Mouse (Mus musculus): ENCODE data around the gene Poll. TPM values are rescaled to one million over a fixed set of nuclear protein-coding genes. Genes with fewer than 3 reads are reported as not detected.

Poll gene
- total RNA-seq, 2 experiments from 2014 or later: 8.5 to 9.3 TPM

DNA sequence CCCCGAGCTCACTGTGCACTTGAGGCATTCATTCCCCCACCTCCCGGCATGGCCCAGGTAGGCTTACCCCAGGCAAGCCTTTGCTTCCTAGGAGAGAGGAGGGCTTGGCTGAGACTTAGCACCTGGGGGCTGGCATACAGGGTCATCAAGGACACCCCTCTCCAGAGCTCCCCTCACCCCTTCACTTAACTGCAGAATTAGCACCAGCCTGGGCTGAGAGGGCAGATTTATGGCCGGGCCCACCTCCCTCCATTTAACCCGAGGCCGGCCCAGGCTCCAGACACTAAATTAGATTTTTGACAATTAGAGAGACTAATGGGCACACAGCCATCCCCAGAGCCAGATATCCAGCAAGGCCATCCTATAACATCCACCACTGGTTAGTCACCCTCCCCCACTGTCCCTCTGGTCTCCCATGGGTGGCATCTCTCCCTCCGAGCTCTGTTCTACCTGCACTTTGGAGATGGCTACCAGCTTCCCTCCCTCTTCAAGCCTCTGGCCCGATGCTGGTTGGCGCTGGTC is 25.1 kb downstream of the Poll start:
- DNase-seq: no peak

GRCm38 (mm10) chr19:45533617-45534016 is 26.7 kb downstream of the Poll start:
- DNase-seq: no peak

GRCm38 (mm10) chr19:45531554-45531953 is 28.8 kb downstream of the Poll start:
- DNase-seq: no peak

DNA sequence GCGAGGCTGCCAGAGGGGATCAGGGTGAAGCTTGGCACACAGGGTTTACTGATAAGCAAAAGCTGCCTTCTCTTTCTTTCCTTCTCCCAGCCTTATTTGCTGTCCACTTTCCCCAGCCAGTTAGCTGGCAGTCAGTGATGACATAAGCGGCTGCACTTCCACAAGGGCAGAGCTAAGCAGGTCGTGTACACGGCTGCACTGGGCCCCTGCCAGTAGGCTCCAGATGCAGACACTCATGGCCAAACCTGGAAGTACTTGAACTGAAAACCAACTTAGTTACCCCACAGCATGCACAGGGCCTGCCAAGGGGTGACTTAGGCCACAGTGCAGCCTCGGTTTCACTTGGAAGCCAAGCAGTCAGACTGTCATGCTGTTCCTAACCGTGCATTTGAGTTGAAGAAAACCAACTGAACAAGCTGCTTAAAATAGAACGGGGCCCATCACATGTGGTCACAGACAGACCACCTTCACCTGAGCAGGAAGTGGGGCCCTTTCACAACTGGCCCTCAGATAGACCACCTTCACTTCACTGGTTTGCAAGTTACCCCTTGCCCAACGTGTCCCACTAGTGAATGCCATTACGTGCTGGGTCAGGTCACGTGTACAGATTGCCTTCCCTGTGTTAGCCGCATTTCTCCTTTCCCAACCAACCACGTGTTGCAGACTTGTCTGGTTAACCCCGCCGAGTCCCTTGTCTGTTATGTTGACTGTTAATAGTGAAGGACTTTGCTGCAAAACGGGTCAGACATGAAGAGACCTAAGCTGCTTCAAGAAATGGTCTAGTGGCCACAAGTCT is 29.9 kb downstream of the Poll start:
- DNase-seq: no peak

- no peak for DNase-seq
Measured at GRCm38 (mm10) chr19:45529294-45529693, 31.0 kb downstream of the Poll start.

GRCm38 (mm10) chr19:45527931-45528534 is 32.3 kb downstream of the Poll start:
- no peak for DNase-seq

- no peak for DNase-seq
Measured at GRCm38 (mm10) chr19:45527382-45527781, 32.9 kb downstream of the Poll start.

DNA sequence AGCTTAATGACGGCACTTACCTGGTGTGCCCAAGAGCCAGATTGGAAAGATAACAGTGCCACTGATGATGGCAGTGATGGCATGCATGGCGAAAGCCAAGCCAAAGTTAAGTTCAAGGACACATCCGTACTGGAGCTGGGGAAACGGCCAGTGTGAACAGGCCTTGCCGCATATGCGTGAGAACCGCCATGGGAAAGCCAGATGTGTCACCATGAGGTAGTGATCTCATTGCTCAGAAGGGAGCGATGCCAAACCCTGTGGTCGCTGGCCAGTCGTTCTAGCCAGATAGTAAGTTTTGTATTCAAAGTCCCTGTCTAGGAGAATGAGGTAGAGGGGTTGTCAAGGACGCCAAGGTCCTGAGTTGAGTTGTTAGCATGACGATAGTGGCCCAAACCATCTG is 44.1 kb downstream of the Poll start:
- DNase-seq: no peak

DNA sequence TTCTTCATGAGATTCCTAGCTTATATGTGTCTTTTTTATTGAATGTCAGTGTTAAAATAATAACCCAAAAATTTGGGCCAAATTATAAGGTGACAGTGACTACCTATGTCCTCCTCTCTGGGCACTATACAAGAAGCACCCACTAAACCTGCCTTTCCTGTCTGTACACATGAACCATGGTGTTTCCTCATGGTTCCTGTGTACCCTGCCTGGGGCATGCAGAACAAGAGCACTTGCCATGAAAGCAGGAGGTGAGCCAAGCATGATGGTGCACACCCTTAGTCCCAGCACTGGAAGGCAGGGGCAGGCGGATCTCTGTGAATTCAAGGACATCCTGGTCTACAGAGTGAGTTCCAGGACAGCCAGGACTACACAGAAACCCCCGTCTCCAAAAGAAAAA is 45.0 kb downstream of the Poll start:
- DNase-seq: no peak

- no peak for DNase-seq
Measured at GRCm38 (mm10) chr19:45511406-45511805, 48.9 kb downstream of the Poll start.

GRCm38 (mm10) chr19:45510680-45511079 is 49.7 kb downstream of the Poll start:
- DNase-seq: no peak

DNA sequence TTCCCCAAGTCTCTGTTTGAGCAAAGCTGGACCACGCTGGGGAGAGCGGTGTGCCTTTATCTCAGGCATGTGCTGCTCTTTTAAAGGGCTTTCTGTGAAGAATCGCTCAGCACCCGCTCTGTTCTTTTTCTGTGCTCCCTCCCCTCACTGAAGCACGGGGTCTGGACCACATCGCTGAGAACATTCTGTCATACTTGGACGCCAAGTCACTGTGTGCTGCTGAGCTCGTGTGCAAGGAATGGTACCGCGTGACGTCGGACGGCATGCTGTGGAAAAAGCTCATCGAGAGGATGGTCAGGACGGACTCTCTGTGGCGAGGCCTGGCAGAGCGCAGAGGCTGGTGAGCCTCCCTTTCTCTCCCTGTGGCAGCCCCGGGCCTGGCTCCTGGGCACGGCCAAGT is 52.8 kb downstream of the Poll start:
- peak; percentile 38 to 54 for DNase-seq

DNA sequence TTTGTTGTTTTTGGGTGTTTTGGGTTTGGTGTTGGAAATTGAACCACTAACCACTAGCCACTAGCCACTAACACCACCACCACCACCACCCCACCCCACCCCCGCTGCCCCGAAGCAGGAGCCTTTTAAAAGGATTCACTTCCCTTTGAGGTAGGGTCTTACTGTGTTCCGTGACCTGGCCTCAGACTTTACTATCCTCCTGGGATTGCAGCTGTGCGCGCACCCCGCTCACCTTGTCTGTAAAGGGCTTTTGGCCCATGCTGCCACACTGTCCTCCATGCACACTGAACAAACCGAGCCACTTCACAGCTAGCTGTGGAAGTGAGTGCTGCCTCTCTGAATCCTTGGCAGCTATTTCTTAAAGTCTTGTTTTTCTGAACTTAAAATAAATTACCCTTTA is 54.9 kb downstream of the Poll start:
- no peak for DNase-seq

Other genes starting within 250 kb of the Poll start
- 10 to 100 TPM; 90.8 to 98.2 TPM for gene Btrc, start 196.8 kb downstream of the Poll start, total RNA-seq (2021)
- 10 to 100 TPM; 52.5 to 66.0 TPM for gene Gm17018, start 84 bp upstream of the Poll start, total RNA-seq (2021)
- 10 to 100 TPM; 33.7 to 34.3 TPM for gene Fbxw4, start 99.8 kb upstream of the Poll start, total RNA-seq (2021)
- gene Fgf8, start 182.4 kb upstream of the Poll start, total RNA-seq (2021): not detected
- gene Npm3, start 189.1 kb upstream of the Poll start, total RNA-seq (2021): 10 to 100 TPM in 1 of 2 experiments, 1 to 10 TPM in 1; 9.6 to 10.4 TPM
- 100 to 1,000 TPM; 163 to 171 TPM for gene Mgea5, start 223.3 kb upstream of the Poll start, total RNA-seq (2021)